Mouse (Mus musculus): Measurements from ENCODE around the gene Gm13289.
A peak's percentile ranks its signal among the peaks of the same experiment; 100 is the strongest.

DNA sequence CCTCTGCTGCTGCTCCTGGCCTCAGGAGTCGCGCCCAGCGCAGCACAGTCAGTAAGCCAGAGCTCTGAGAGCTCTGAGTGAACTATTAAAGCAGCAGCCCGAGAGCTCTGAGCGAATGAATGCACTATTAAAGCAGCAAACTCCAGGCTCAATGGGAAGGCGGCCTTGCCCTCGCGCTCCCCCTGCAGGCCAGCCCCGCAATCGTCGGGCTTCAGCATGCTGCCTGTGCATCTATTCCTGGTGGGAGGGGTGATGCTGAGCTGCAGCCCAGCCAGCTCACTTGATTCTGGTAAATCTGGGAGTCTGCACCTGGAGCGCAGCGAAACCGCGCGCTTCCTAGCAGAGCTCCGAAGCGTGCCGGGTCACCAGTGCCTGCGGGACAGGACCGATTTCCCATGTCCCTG, 19.1 kb upstream of the Gm13289 start:
- TF ChIP-seq POLR2A (IDR thresholded peaks at IDR 0.05; ENCODE audit: borderline replicate concordance, extremely low read depth, low read depth, low read length): peak; percentile 52; the same call in 1 of the 2 replicates
- TF ChIP-seq CTCF (IDR thresholded peaks at IDR 0.05; ENCODE audit: insufficient read depth, low read length): peak; percentile 61
